Mouse (Mus musculus): ENCODE results near the gene Gas2. TPM values are rescaled to one million over a fixed set of nuclear protein-coding genes. Genes with fewer than 3 reads are reported as not detected.

The Gas2 gene
- polyA plus RNA-seq, 1 experiment from 2014 or later = 9.3 TPM

DNA sequence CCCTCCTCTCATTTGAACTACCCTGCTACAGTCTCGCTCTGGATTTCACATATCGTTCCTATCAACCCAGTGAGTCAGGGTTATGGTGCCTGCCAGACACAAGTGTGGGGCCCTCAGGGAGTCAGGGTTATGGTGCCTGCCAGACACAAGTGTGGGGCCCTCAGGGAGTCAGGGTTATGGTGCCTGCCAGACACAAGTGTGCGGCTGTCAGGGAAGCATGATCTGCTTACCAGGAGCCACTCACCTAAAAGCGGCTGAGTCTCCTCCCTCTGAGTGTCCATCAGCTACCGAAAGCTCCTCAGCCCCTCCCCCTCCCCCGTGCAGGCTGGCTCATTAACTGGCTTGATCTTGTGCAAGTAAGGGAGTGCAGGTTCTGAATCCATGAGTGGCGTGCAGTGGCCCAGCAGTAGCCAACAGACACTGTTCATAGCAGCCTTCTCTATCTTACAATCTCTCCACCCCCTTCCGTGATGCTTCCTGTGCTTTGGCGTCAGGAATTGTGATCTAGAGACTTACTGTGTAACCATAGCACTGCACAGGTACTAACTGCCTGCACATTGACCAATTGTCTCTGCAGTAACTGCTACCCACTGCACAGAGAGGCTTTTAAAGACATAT is 93.7 kb downstream of the Gas2 start:
- 52% methylated on average over 9 of the region's 9 CpGs for WGBS
- Histone ChIP-seq H3K27ac (ENCODE audit: low read length) (no peak overlapping the region), H3K9ac (ENCODE audit: low read depth, low read length) (no peak overlapping the region), H3K4me1 (ENCODE audit: control insufficient read depth, insufficient read depth, low read length) (0 out of 2 replicates have a peak, but pooled peaks cover 2% of the 10 kb centered on the region), H3K9me3 (ENCODE audit: control insufficient read depth, low read length) (no peaks in the 10 kb centered on the region), H3K4me3 (ENCODE audit: low read length) (no peak overlapping the region), H3K4me2 (ENCODE audit: low read depth, low read length) (no peak overlapping the region), H3K27me3 (replicated peaks; ENCODE audit: control insufficient read depth, insufficient read depth, low read length) (no peaks in the 10 kb centered on the region), H3K36me3 (ENCODE audit: control insufficient read depth, insufficient read depth, low read length) (no peaks in the 10 kb centered on the region)
- ATAC-seq = peak; percentile 89

DNA sequence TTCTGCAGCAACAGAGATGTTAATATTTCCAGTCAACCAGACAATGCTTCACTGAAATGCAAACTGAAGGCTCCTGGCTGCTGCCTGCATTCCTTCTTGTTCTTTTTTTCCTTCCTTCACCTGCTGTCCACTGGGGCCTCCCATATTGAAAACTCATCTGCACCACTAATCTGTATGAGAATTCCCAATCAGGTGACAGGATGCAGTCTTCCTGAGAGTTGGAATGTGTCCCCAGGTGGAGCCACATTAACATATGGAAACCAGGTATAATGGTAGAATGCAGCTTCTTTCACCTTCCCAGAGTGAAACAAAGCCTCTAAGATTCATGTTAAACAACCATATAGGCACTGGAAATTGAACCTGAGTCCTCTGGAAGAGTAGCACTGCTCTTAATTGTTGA is 96.0 kb downstream of the Gas2 start:
- no peaks in the 10 kb centered on the region for H3K27me3 ChIP-seq (replicated peaks; ENCODE audit: control insufficient read depth, insufficient read depth, low read length)
- H3K27ac ChIP-seq (ENCODE audit: low read length) = no peak overlapping the region
- no peak overlapping the region for H3K9ac ChIP-seq (ENCODE audit: low read depth, low read length)
- no peak overlapping the region for H3K4me3 ChIP-seq (ENCODE audit: low read length)
- H3K9me3 ChIP-seq (ENCODE audit: control insufficient read depth, low read length) = no peaks in the 10 kb centered on the region
- H3K4me1 ChIP-seq (ENCODE audit: control insufficient read depth, insufficient read depth, low read length) = 0 out of 2 replicates have a peak, but pooled peaks cover 2% of the 10 kb centered on the region
- H3K4me2 ChIP-seq (ENCODE audit: low read depth, low read length) = no peak overlapping the region
- no peak for ATAC-seq
- H3K36me3 ChIP-seq (ENCODE audit: control insufficient read depth, insufficient read depth, low read length) = no peaks in the 10 kb centered on the region

DNA sequence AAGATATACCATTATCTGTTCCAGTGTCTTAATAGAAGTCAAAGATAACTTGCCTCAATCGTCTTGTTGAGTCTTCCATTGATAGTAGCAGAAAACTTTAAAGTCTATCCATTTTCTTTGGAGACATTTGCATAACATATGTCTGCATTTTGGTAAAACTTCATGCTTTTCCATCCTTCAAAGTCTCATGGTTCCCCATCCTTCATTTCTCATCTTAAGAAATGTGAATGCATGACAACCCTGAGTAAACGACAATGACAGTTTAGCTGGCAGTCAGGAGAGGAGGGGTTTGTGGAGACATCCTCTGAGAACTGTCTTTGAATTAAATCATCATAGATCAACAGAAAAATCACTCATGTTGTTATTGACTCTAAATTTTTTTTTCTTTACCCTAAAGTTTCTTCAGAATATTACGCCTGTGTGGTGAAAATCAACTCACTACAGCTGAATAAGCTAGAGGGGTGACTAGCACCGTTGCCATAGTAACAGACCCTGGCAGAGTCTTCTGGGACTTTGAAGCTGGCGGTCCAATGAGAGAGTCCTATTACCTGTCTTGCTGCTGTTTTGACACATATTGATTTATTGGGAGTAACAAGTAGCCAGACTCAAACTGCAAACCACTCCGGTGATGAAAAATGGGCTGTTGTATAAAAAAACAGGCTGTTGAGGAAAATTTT is 99.0 kb downstream of the Gas2 start:
- Histone ChIP-seq H3K4me2 (ENCODE audit: low read depth, low read length) (no peak overlapping the region), H3K4me1 (ENCODE audit: control insufficient read depth, insufficient read depth, low read length) (no peaks in the 10 kb centered on the region), H3K27ac (ENCODE audit: low read length) (no peak overlapping the region), H3K9ac (ENCODE audit: low read depth, low read length) (no peak overlapping the region), H3K4me3 (ENCODE audit: low read length) (no peak overlapping the region), H3K27me3 (replicated peaks; ENCODE audit: control insufficient read depth, insufficient read depth, low read length) (no peaks in the 10 kb centered on the region), H3K9me3 (ENCODE audit: control insufficient read depth, low read length) (no peaks in the 10 kb centered on the region), H3K36me3 (ENCODE audit: control insufficient read depth, insufficient read depth, low read length) (no peaks in the 10 kb centered on the region)
- no peak for ATAC-seq
- WGBS = 61% methylated on average over 6 of the region's 6 CpGs

DNA sequence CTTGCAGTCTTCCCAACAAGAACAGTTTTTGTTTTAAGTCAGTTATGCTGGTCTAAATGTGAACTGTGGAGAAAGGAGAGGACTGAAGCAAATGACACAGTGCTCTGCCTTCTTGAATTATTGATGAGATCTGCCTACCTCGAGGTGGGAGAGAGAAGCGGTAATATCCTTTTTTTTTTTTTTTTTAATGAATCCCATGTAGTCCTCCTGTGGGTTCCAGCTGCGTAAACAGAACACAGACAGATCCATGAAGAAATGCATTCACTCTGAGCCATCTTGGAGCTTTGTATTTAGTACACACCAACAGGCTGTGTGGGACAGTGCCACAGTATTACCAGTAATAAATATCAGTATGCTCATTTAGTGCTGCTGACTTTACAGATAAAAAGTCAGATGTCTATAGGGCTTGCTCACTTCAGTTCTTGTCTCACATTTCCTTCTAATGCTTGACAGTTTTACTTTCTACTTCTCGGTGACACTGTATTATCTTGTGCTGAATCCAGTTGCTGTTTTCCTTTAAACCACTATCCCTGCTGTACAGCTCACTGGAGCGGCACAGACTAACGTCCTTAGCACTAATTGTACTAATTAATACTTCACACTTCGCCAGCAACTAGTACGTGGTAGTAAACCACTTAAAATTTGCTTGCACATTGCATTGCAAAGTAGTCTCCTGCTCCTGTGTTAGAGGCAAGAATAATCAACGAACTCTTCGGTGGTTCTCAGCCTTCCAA is 100.6 kb downstream of the Gas2 start:
- Histone ChIP-seq H3K27me3 (replicated peaks; ENCODE audit: control insufficient read depth, insufficient read depth, low read length) (no peaks in the 10 kb centered on the region), H3K9ac (ENCODE audit: low read depth, low read length) (no peak overlapping the region), H3K27ac (ENCODE audit: low read length) (no peak overlapping the region), H3K36me3 (ENCODE audit: control insufficient read depth, insufficient read depth, low read length) (no peaks in the 10 kb centered on the region), H3K4me3 (ENCODE audit: low read length) (no peak overlapping the region), H3K4me2 (ENCODE audit: low read depth, low read length) (no peak overlapping the region), H3K9me3 (ENCODE audit: control insufficient read depth, low read length) (no peaks in the 10 kb centered on the region), H3K4me1 (ENCODE audit: control insufficient read depth, insufficient read depth, low read length) (no peaks in the 10 kb centered on the region)
- ATAC-seq = no peak
- WGBS = 77% methylated on average over 10 of the region's 10 CpGs

DNA sequence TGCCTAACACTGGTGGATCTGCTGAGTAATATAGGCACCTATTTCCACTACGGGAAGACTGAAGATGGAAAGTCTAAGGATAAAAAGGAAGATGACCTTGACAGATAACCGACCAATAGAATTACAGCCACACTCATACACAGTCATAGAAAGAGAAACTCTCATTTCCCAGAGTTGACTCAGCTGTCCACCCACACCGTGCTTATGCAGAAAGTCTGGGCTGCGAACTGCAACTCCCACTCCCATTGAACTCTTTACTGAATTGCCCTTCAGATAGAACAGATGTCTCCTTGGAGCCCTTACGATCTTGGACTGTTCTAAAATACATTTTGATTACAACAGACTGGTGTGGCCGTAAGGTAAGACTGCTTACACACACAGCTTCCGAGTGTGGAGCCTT is 102.9 kb downstream of the Gas2 start:
- Histone ChIP-seq H3K27ac (ENCODE audit: low read length) (no peak overlapping the region), H3K9me3 (ENCODE audit: control insufficient read depth, low read length) (no peaks in the 10 kb centered on the region), H3K4me3 (ENCODE audit: low read length) (no peak overlapping the region), H3K27me3 (replicated peaks; ENCODE audit: control insufficient read depth, insufficient read depth, low read length) (no peaks in the 10 kb centered on the region), H3K4me1 (ENCODE audit: control insufficient read depth, insufficient read depth, low read length) (no peaks in the 10 kb centered on the region), H3K9ac (ENCODE audit: low read depth, low read length) (no peak overlapping the region), H3K4me2 (ENCODE audit: low read depth, low read length) (no peak overlapping the region), H3K36me3 (ENCODE audit: control insufficient read depth, insufficient read depth, low read length) (no peaks in the 10 kb centered on the region)
- 79% methylated on average over 7 of the region's 7 CpGs for WGBS
- ATAC-seq = no peak

DNA sequence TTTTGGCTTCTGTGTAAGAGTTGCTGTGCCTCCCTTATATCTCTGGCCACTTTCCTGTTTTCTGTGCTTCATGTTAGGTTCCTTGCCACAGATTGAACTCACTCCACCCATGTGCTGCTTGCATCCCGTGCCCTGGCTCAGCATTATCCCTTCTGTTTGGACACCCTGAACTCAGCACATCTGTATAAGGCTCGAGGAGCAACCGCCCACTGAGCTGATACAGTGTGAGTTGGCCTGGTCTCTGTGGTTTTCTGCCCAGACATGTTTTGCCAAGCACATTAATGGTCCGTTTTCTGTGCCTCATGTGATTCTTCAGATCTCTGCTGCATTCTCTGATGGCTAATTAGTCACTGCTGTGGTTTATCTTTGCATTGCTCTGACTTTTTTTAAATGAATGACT is 105.8 kb downstream of the Gas2 start:
- Histone ChIP-seq H3K36me3 (ENCODE audit: control insufficient read depth, insufficient read depth, low read length) (no peaks in the 10 kb centered on the region), H3K27ac (ENCODE audit: low read length) (no peak overlapping the region), H3K9ac (ENCODE audit: low read depth, low read length) (no peak overlapping the region), H3K27me3 (replicated peaks; ENCODE audit: control insufficient read depth, insufficient read depth, low read length) (no peaks in the 10 kb centered on the region), H3K4me2 (ENCODE audit: low read depth, low read length) (no peak overlapping the region), H3K4me3 (ENCODE audit: low read length) (no peak overlapping the region), H3K9me3 (ENCODE audit: control insufficient read depth, low read length) (no peaks in the 10 kb centered on the region), H3K4me1 (ENCODE audit: control insufficient read depth, insufficient read depth, low read length) (no peaks in the 10 kb centered on the region)
- WGBS = 76% methylated on average over 4 of the region's 4 CpGs
- no peak for ATAC-seq

DNA sequence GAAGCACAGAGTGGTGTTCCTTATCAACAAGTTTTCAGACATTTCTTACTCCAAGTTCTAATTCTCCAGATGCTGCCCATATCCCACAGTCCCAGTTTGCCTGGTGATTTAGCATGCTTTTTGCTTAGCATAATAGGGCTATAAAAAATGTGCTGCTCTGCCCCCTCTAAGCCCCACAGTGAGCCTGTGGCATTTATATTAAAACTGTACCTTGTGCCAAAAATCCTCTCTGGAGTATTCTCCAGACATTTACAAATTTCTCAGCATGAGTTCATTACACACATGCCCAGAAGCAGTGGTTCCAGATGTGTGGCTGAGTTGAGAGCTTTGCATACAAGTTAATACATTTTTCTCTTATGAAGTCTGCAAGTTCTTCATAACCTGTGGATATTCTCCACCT is 107.6 kb downstream of the Gas2 start:
- H3K9me3 ChIP-seq (ENCODE audit: control insufficient read depth, low read length) = no peaks in the 10 kb centered on the region
- ATAC-seq = no peak
- no peak overlapping the region for H3K9ac ChIP-seq (ENCODE audit: low read depth, low read length)
- H3K27ac ChIP-seq (ENCODE audit: low read length) = no peak overlapping the region
- no peak overlapping the region for H3K4me3 ChIP-seq (ENCODE audit: low read length)
- H3K27me3 ChIP-seq (replicated peaks; ENCODE audit: control insufficient read depth, insufficient read depth, low read length) = no peaks in the 10 kb centered on the region
- H3K36me3 ChIP-seq (ENCODE audit: control insufficient read depth, insufficient read depth, low read length) = no peaks in the 10 kb centered on the region
- no peaks in the 10 kb centered on the region for H3K4me1 ChIP-seq (ENCODE audit: control insufficient read depth, insufficient read depth, low read length)
- no peak overlapping the region for H3K4me2 ChIP-seq (ENCODE audit: low read depth, low read length)

DNA sequence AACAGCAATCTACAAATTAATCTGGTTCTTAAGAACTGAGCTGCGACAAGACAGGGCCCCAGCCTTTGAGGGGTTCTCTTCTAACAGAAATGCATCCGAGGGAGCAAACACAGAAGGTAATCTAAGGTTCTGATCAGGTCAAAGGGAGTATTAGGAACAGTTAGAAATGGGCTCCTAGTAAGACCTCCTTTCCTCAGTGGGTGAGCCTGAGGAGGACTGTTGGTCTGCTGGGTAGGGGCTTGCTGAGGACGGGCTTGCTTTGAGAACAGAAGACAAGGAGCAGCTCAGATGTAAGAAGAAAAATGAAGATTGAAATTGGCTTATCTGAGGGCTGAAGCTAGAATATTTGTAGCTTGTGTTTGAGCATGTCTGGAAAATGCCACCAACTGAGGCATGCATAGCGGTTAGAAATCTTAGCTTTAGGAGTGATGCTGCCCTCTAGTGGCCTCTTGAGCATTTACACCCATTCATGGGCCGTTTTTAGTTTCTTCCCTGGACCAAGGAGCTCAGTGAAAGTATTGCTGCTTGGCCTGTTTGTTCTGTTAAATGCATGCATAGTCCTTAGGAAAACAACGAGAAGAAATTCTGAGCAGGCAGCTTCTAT is 110.5 kb downstream of the Gas2 start:
- Histone ChIP-seq H3K4me1 (ENCODE audit: control insufficient read depth, insufficient read depth, low read length) (no peaks in the 10 kb centered on the region), H3K36me3 (ENCODE audit: control insufficient read depth, insufficient read depth, low read length) (no peaks in the 10 kb centered on the region), H3K27ac (ENCODE audit: low read length) (no peak overlapping the region), H3K9ac (ENCODE audit: low read depth, low read length) (no peak overlapping the region), H3K4me3 (ENCODE audit: low read length) (no peak overlapping the region), H3K27me3 (replicated peaks; ENCODE audit: control insufficient read depth, insufficient read depth, low read length) (no peaks in the 10 kb centered on the region), H3K9me3 (ENCODE audit: control insufficient read depth, low read length) (no peaks in the 10 kb centered on the region), H3K4me2 (ENCODE audit: low read depth, low read length) (no peak overlapping the region)
- 36% methylated on average over 6 of the region's 6 CpGs for WGBS
- no peak for ATAC-seq

DNA sequence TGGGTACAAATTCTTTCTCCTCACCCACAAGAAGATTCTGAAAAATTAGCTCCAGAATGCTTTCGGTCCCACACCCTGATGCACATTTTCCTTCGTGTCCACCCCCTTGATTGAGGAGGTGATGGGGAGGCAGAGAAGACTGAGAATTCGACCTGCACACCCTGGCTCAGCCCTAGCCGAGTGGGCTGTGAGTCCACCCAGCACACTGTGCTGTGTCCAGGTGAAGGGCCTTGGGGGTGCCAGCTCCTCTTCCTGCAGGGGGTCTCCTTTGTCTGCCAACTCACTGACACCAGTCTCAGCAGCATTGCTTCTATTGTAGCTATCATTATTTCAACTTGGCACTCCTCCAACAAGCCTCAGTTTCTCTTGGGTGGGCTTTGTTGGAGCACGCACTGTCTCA is 111.3 kb downstream of the Gas2 start:
- ATAC-seq = no peak
- no peak overlapping the region for H3K27ac ChIP-seq (ENCODE audit: low read length)
- WGBS = 72% methylated on average over 5 of the region's 5 CpGs

More for the DNA sequence above, 111.3 kb downstream of the Gas2 start:
- H3K4me1 ChIP-seq (ENCODE audit: control insufficient read depth, insufficient read depth, low read length) = no peaks in the 10 kb centered on the region
- H3K9me3 ChIP-seq (ENCODE audit: control insufficient read depth, low read length) = no peaks in the 10 kb centered on the region
- no peak overlapping the region for H3K4me2 ChIP-seq (ENCODE audit: low read depth, low read length)
- H3K9ac ChIP-seq (ENCODE audit: low read depth, low read length) = no peak overlapping the region
- no peak overlapping the region for H3K4me3 ChIP-seq (ENCODE audit: low read length)
- H3K36me3 ChIP-seq (ENCODE audit: control insufficient read depth, insufficient read depth, low read length) = no peaks in the 10 kb centered on the region
- H3K27me3 ChIP-seq (replicated peaks; ENCODE audit: control insufficient read depth, insufficient read depth, low read length) = no peaks in the 10 kb centered on the region
